In genomic region chr14:66450351-66450750, GRCm38 (mm10) we compare ENCODE assay signal across 20 mouse cellular contexts.
A peak's percentile ranks its signal among the peaks of the same experiment; 100 is the strongest.
DNase-seq lines count a peak whose midpoint lies in the region; ATAC-seq and TF ChIP-seq lines count a peak whose summit lies in the region.
"Had no signal": no experiment of that assay in that cellular context is flagged by ENCODE, and none has a peak within 500 bp of the region (broad histone marks: within the 10 kb centered on the region; RNA-seq: fewer than 3 reads in every experiment).

No protein-coding gene starts in this region.

- H3K9me3 ChIP-seq in forebrain, postnatal 0 days (ENCODE audit: low read length) = peaks cover 3% of the 10 kb centered on the region; the same call in 1 of the 2 replicates
- 0 out of 2 replicates have a peak, but pooled peaks cover 4% of the 10 kb centered on the region for H3K9me3 ChIP-seq in forebrain, embryonic 12.5 days
- H3K9me3 ChIP-seq in hindbrain, embryonic 15.5 days = no peaks in the 10 kb centered on the region
- H3K9me3 ChIP-seq in hindbrain, embryonic 11.5 days (ENCODE audit: control insufficient read depth, low read length) = no peaks in the 10 kb centered on the region
- no peaks in the 10 kb centered on the region for H3K9me3 ChIP-seq in midbrain, embryonic 15.5 days
- H3K9me3 ChIP-seq: embryonic facial prominence, embryonic 13.5 days; liver, embryonic 15.5 days; midbrain, embryonic 12.5 days had no signal

- H3K27ac ChIP-seq in forebrain, postnatal 0 days (ENCODE audit: low read depth, low read length) = peak overlapping the region; percentile 47; the same call in 1 of the 2 replicates
- H3K27ac ChIP-seq in forebrain, embryonic 12.5 days = no peak overlapping the region
- no peak overlapping the region for H3K27ac ChIP-seq in hindbrain, embryonic 15.5 days (replicated peaks)
- no peak overlapping the region for H3K27ac ChIP-seq in hindbrain, embryonic 11.5 days (ENCODE audit: low read depth, low read length)
- H3K27ac ChIP-seq in midbrain, embryonic 15.5 days = no peak overlapping the region
- H3K27ac ChIP-seq: embryonic facial prominence, embryonic 13.5 days; liver, embryonic 15.5 days; midbrain, embryonic 12.5 days had no signal

- H3K4me2 ChIP-seq in forebrain, postnatal 0 days (ENCODE audit: low read depth) = no peak overlapping the region
- no peak overlapping the region for H3K4me2 ChIP-seq in forebrain, embryonic 12.5 days
- H3K4me2 ChIP-seq in hindbrain, embryonic 15.5 days = peak overlapping the region; percentile 14; the same call in 1 of the 2 replicates
- H3K4me2 ChIP-seq in hindbrain, embryonic 11.5 days (replicated peaks; ENCODE audit: low read depth, low read length) = no peak overlapping the region
- H3K4me2 ChIP-seq in midbrain, embryonic 15.5 days = 0 out of 2 replicates have a peak overlapping the region, but pooled peaks have one; percentile 1
- H3K4me2 ChIP-seq: embryonic facial prominence, embryonic 13.5 days; liver, embryonic 15.5 days; midbrain, embryonic 12.5 days had no signal

- peak; percentile 47 for ATAC-seq in forebrain, postnatal 0 days
- ATAC-seq in forebrain, embryonic 12.5 days (ENCODE audit: low FRiP score) = no peak
- no peak for ATAC-seq in hindbrain, embryonic 15.5 days (ENCODE audit: low FRiP score, low read depth)
- ATAC-seq in hindbrain, embryonic 11.5 days (ENCODE audit: low FRiP score) = no peak
- no peak for ATAC-seq in midbrain, embryonic 15.5 days (replicated peaks)
- ATAC-seq: CD4-positive, CD25-positive, alpha-beta regulatory T cell, adult 4 months; hindbrain, embryonic 16.5 days had no signal

- no peak overlapping the region for H3K4me3 ChIP-seq in forebrain, postnatal 0 days (ENCODE audit: low read depth, low read length)
- no peak overlapping the region for H3K4me3 ChIP-seq in forebrain, embryonic 12.5 days (replicated peaks)
- no peak overlapping the region for H3K4me3 ChIP-seq in hindbrain, embryonic 15.5 days
- no peak overlapping the region for H3K4me3 ChIP-seq in hindbrain, embryonic 11.5 days (ENCODE audit: low read depth, low read length)
- no peak overlapping the region for H3K4me3 ChIP-seq in lung, adult 2 months (replicated peaks; ENCODE audit: extremely low read depth, low read depth, low read length)
- H3K4me3 ChIP-seq in midbrain, embryonic 15.5 days = no peak overlapping the region
- H3K4me3 ChIP-seq: embryonic facial prominence, embryonic 13.5 days; liver, embryonic 15.5 days; midbrain, embryonic 12.5 days had no signal

- H3K4me1 ChIP-seq in forebrain, postnatal 0 days (ENCODE audit: insufficient read depth) = no peaks in the 10 kb centered on the region
- H3K4me1 ChIP-seq in forebrain, embryonic 12.5 days = no peaks in the 10 kb centered on the region
- peaks cover 8% of the 10 kb centered on the region; the same call in 1 of the 2 replicates for H3K4me1 ChIP-seq in hindbrain, embryonic 15.5 days (replicated peaks)
- no peaks in the 10 kb centered on the region for H3K4me1 ChIP-seq in hindbrain, embryonic 11.5 days (replicated peaks; ENCODE audit: control insufficient read depth, insufficient read depth, low read length)
- no peaks in the 10 kb centered on the region for H3K4me1 ChIP-seq in lung, adult 2 months (ENCODE audit: control insufficient read depth, insufficient read depth, low read length)
- no peaks in the 10 kb centered on the region for H3K4me1 ChIP-seq in midbrain, embryonic 15.5 days
- H3K4me1 ChIP-seq: embryonic facial prominence, embryonic 13.5 days; liver, embryonic 15.5 days; midbrain, embryonic 12.5 days had no signal

- 41% methylated on average over 10 of the region's 10 CpGs for WGBS in forebrain, postnatal 0 days
- 62% methylated on average over 10 of the region's 10 CpGs for WGBS in forebrain, embryonic 12.5 days
- WGBS in hindbrain, embryonic 15.5 days = 49% methylated on average over 10 of the region's 10 CpGs
- 64% methylated on average over 10 of the region's 10 CpGs for WGBS in hindbrain, embryonic 11.5 days
- WGBS in lung, adult 2 months = 49% methylated on average over 10 of the region's 10 CpGs
- WGBS in midbrain, embryonic 15.5 days = 35% methylated on average over 10 of the region's 10 CpGs

- no peak for TF ChIP-seq CTCF in forebrain, postnatal 0 days (IDR thresholded peaks at IDR 0.05; ENCODE audit: low read depth)
- TF ChIP-seq CTCF in lung, adult 2 months (IDR thresholded peaks at IDR 0.05; ENCODE audit: insufficient read depth, low read length) = no peak

- no peaks in the 10 kb centered on the region for H3K27me3 ChIP-seq in forebrain, postnatal 0 days (ENCODE audit: insufficient read depth, low read length)
- no peaks in the 10 kb centered on the region for H3K27me3 ChIP-seq in forebrain, embryonic 12.5 days
- no peaks in the 10 kb centered on the region for H3K27me3 ChIP-seq in hindbrain, embryonic 15.5 days
- H3K27me3 ChIP-seq in hindbrain, embryonic 11.5 days (ENCODE audit: control insufficient read depth, insufficient read depth, low read length) = no peaks in the 10 kb centered on the region
- no peaks in the 10 kb centered on the region for H3K27me3 ChIP-seq in midbrain, embryonic 15.5 days (replicated peaks)
- H3K27me3 ChIP-seq: embryonic facial prominence, embryonic 13.5 days; liver, embryonic 15.5 days; midbrain, embryonic 12.5 days had no signal

- DNase-seq in forebrain, postnatal 0 days = peak; percentile 32
- DNase-seq in hindbrain, embryonic 11.5 days (ENCODE audit: low spot score) = no peak
- DNase-seq in lung, postnatal 10 days = peak; percentile 16
- no peak for DNase-seq in lung, adult 2 months
- DNase-seq in cerebellum, adult 11-12 months = no peak
- DNase-seq: adrenal gland, postnatal 36 days; cerebellum, adult 9-11 months; gastrocnemius, postnatal 36 days; kidney, adult 11 months; kidney, postnatal 10 days; thymus, postnatal 36 days had no signal

- no peak for TF ChIP-seq POLR2A in lung, adult 2 months (IDR thresholded peaks at IDR 0.05; ENCODE audit: borderline replicate concordance, extremely low read depth, low read depth, low read length)

- H3K9ac ChIP-seq in forebrain, postnatal 0 days = no peak overlapping the region
- no peak overlapping the region for H3K9ac ChIP-seq in forebrain, embryonic 12.5 days
- no peak overlapping the region for H3K9ac ChIP-seq in hindbrain, embryonic 15.5 days
- H3K9ac ChIP-seq in hindbrain, embryonic 11.5 days (ENCODE audit: low read depth, low read length) = no peak overlapping the region
- no peak overlapping the region for H3K9ac ChIP-seq in midbrain, embryonic 15.5 days
- H3K9ac ChIP-seq: embryonic facial prominence, embryonic 13.5 days; liver, embryonic 15.5 days; midbrain, embryonic 12.5 days had no signal

- no peaks in the 10 kb centered on the region for H3K36me3 ChIP-seq in forebrain, postnatal 0 days (ENCODE audit: insufficient read depth)
- H3K36me3 ChIP-seq in forebrain, embryonic 12.5 days (replicated peaks) = no peaks in the 10 kb centered on the region
- H3K36me3 ChIP-seq in hindbrain, embryonic 15.5 days = no peaks in the 10 kb centered on the region
- H3K36me3 ChIP-seq in hindbrain, embryonic 11.5 days (ENCODE audit: control insufficient read depth, insufficient read depth, low read length) = no peaks in the 10 kb centered on the region
- no peaks in the 10 kb centered on the region for H3K36me3 ChIP-seq in midbrain, embryonic 15.5 days (replicated peaks)
- H3K36me3 ChIP-seq: embryonic facial prominence, embryonic 13.5 days; G1E; liver, embryonic 15.5 days had no signal

Comparison
In these comparisons a context has a peak if more than half of its experiments do, and no peak if none do; other contexts are left out.
1. DNase-seq: peak in forebrain, postnatal 0 days (single experiment) and lung, postnatal 10 days (single experiment); none in hindbrain, embryonic 11.5 days (single experiment), lung, adult 2 months (single experiment) and cerebellum, adult 11-12 months (single experiment).
2. H3K4me2 ChIP-seq: peak in hindbrain, embryonic 15.5 days (single experiment) and midbrain, embryonic 15.5 days (single experiment); none in forebrain, postnatal 0 days (single experiment), forebrain, embryonic 12.5 days (single experiment) and hindbrain, embryonic 11.5 days (single experiment).